Mouse (Mus musculus): Measurements from ENCODE around the gene Zfp622.

- TF ChIP-seq POLR2A (IDR thresholded peaks at IDR 0.05; ENCODE audit: insufficient read depth, low read length) (no peak), CTCF (IDR thresholded peaks at IDR 0.05; ENCODE audit: low read depth, low read length) (no peak)
Measured at GRCm38 (mm10) chr15:25943386-25944137, 40.6 kb upstream of the Zfp622 start.
